10 mouse cellular contexts compared by ENCODE assay signal in the genomic region with DNA sequence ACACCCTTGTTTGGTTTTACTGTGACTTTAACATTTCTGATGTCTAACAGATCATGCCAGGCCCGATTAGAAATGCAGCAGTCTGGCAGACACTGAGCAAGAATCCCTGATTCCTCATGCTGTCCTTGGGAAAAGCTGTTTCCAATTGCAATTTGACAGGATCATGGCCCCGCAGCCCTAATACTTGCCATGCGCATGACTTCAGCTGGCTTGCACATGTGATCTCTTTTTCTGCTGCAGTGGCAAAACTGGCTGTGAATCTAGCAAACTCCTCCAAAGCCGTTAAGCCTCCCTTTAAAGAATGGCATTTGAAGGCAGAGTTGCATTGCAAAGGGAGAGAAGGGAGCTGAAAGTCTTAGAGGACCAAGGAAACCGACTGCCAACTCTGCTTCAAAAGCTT. TPM values are rescaled to one million over a fixed set of nuclear protein-coding genes. Genes with fewer than 3 reads are reported as not detected.
A peak's percentile ranks its signal among the peaks of the same experiment; 100 is the strongest.
DNase-seq lines count a peak whose midpoint lies in the region; ATAC-seq lines count a peak whose summit lies in the region.
"Had no signal": no experiment of that assay in that cellular context is flagged by ENCODE, and none has a peak within 500 bp of the region (broad histone marks: within the 10 kb centered on the region; RNA-seq: fewer than 3 reads in every experiment).

No protein-coding gene starts in this region.

- 55% methylated on average over 5 of the region's 5 CpGs for WGBS in hindbrain, embryonic 11.5 days
- WGBS in hindbrain, embryonic 16.5 days: 63% methylated on average over 5 of the region's 5 CpGs

- ATAC-seq in hindbrain, embryonic 11.5 days (ENCODE audit: low FRiP score): no peak
- no peak for ATAC-seq in hindbrain, embryonic 16.5 days

- no peaks in the 10 kb centered on the region for H3K27me3 ChIP-seq in hindbrain, embryonic 11.5 days (ENCODE audit: control insufficient read depth, insufficient read depth, low read length)
- H3K27me3 ChIP-seq in hindbrain, embryonic 16.5 days (replicated peaks; ENCODE audit: control insufficient read depth, insufficient read depth, low read length): no peaks in the 10 kb centered on the region

- no peaks in the 10 kb centered on the region for H3K4me1 ChIP-seq in hindbrain, embryonic 11.5 days (replicated peaks; ENCODE audit: control insufficient read depth, insufficient read depth, low read length)
- no peaks in the 10 kb centered on the region for H3K4me1 ChIP-seq in hindbrain, embryonic 16.5 days (ENCODE audit: control insufficient read depth, insufficient read depth, low read depth, low read length)

- no peak overlapping the region for H3K4me3 ChIP-seq in hindbrain, embryonic 11.5 days (ENCODE audit: low read depth, low read length)
- H3K4me3 ChIP-seq in hindbrain, embryonic 16.5 days (ENCODE audit: low read length): no peak overlapping the region

- H3K27ac ChIP-seq in hindbrain, embryonic 11.5 days (ENCODE audit: low read depth, low read length): no peak overlapping the region
- no peak overlapping the region for H3K27ac ChIP-seq in hindbrain, embryonic 16.5 days (ENCODE audit: low read depth, low read length)

- H3K36me3 ChIP-seq in hindbrain, embryonic 11.5 days (ENCODE audit: control insufficient read depth, insufficient read depth, low read length): no peaks in the 10 kb centered on the region
- H3K36me3 ChIP-seq in hindbrain, embryonic 16.5 days (ENCODE audit: control insufficient read depth, insufficient read depth, low read length): no peaks in the 10 kb centered on the region

- H3K4me2 ChIP-seq in hindbrain, embryonic 11.5 days (replicated peaks; ENCODE audit: low read depth, low read length): no peak overlapping the region
- H3K4me2 ChIP-seq in hindbrain, embryonic 16.5 days (ENCODE audit: low read length): no peak overlapping the region

- H3K9ac ChIP-seq in hindbrain, embryonic 11.5 days (ENCODE audit: low read depth, low read length): no peak overlapping the region
- no peak overlapping the region for H3K9ac ChIP-seq in hindbrain, embryonic 16.5 days (ENCODE audit: low read depth, low read length)

- H3K9me3 ChIP-seq in hindbrain, embryonic 11.5 days (ENCODE audit: control insufficient read depth, low read length): no peaks in the 10 kb centered on the region
- no peaks in the 10 kb centered on the region; the same call in 1 of the 2 replicates for H3K9me3 ChIP-seq in hindbrain, embryonic 16.5 days (ENCODE audit: control insufficient read depth, low read length)

- DNase-seq in hindbrain, embryonic 11.5 days (ENCODE audit: low spot score): peak; percentile 21
- peak; percentile 30 for DNase-seq in retina, postnatal 7 days (ENCODE audit: low read depth, low spot score)
- DNase-seq in retina, embryonic 14.5 days (ENCODE audit: low spot score): no peak
- DNase-seq in kidney, postnatal 4 days: peak; percentile 26 to 43
- DNase-seq in yolk sac, embryonic 10.5 days (ENCODE audit: low spot score): peak; percentile 12
- no peak for DNase-seq in urinary bladder, adult 2 months (ENCODE audit: low spot score)
- DNase-seq: cerebellum, postnatal 10 days; heart, adult 11 months; thymus, postnatal 36 days had no signal

RNA-seq across cellular contexts. Expression of gene Adamts17, which starts 40.7 kb away (rescaled TPM):
- polyA plus RNA-seq in hindbrain, embryonic 11.5 days (2014; fragmentation: Nextera tagmentation; extraction: Ambion mirVana): 1.5 and 1.9 TPM in 2 replicates
- polyA plus RNA-seq in hindbrain, embryonic 16.5 days (2015; fragmentation: Nextera tagmentation; extraction: Ambion mirVana): 3.3 and 3.8 TPM in 2 replicates
- polyA plus RNA-seq in urinary bladder, adult 2 months (2012; rRNA removed): 2.1 and 3.7 TPM in 2 replicates

RNA-seq across cellular contexts. Expression of gene Cers3, which starts 55.5 kb away (rescaled TPM):
- polyA plus RNA-seq in hindbrain, embryonic 11.5 days (2014; fragmentation: Nextera tagmentation; extraction: Ambion mirVana): 1.5 and 1.6 TPM in 2 replicates
- polyA plus RNA-seq in hindbrain, embryonic 16.5 days (2015; fragmentation: Nextera tagmentation; extraction: Ambion mirVana): 0.40 and 0.46 TPM in 2 replicates
- polyA plus RNA-seq in urinary bladder, adult 2 months (2012; rRNA removed): 39.6 and 50.1 TPM in 2 replicates

Comparison
In these comparisons a context has a peak if more than half of its experiments do, and no peak if none do; other contexts are left out.
1. DNase-seq: peak in hindbrain, embryonic 11.5 days (single experiment), retina, postnatal 7 days (single experiment), kidney, postnatal 4 days (2 of 2) and yolk sac, embryonic 10.5 days (single experiment); none in retina, embryonic 14.5 days (single experiment) and urinary bladder, adult 2 months (single experiment).
2. RNA of gene Cers3, which starts 55.5 kb away (polyA plus RNA-seq): 39.6 to 50.1 TPM in urinary bladder, adult 2 months; 1.5 to 1.6 TPM in hindbrain, embryonic 11.5 days and 0.40 to 0.46 TPM in hindbrain, embryonic 16.5 days; every median in the first group is over 10 times any median in the second.